Mouse (Mus musculus) mouse trophoblast stem cell (cell line): ENCODE results near the gene Bclaf3.

Experiments used
- in situ Hi-C, 2 experiments: fragments of 300-500 bp; cut with MseI, MboI; formaldehyde crosslinking; loops; 2 replicates in 1 of 2; 3 replicates in 1 of 2; pipeline ENCODE4 v1.15.1; 2025

The Bclaf3 gene

GRCm38 (mm10) chrX:159626907-159627587, 100.6 kb downstream of the Bclaf3 start, which contains the start of gene Sh3kbp1:
Gene Sh3kbp1, plus strand, starts transcription at chrX:159627272.
- in situ Hi-C loops, result loop anchor here in 1 of 2 experiments (5.0 kb wide), 1 partner anchor 335 kb away; no protein-coding TSS in a partner anchor

- in situ Hi-C loops, result loop anchor here in 1 of 2 experiments (5.0 kb wide), 1 partner anchor 334 kb away; no protein-coding TSS in a partner anchor
Measured at GRCm38 (mm10) chrX:159627588-159628566, 101.4 kb downstream of the Bclaf3 start.

- in situ Hi-C loops, result loop anchor here in 1 of 2 experiments (5.0 kb wide), 1 partner anchor 334 kb away; no protein-coding TSS in a partner anchor
Measured at GRCm38 (mm10) chrX:159628629-159629028, 102.1 kb downstream of the Bclaf3 start.

GRCm38 (mm10) chrX:159629203-159629602, 102.7 kb downstream of the Bclaf3 start:
- in situ Hi-C loops, result loop anchor here in 1 of 2 experiments (5.0 kb wide), 1 partner anchor 333 kb away; no protein-coding TSS in a partner anchor

- in situ Hi-C loops, result no loop called here
Measured at GRCm38 (mm10) chrX:159638500-159639227, 112.2 kb downstream of the Bclaf3 start.

- in situ Hi-C loops, result no loop called here
Measured at GRCm38 (mm10) chrX:159639991-159640390, 113.5 kb downstream of the Bclaf3 start.
